Mouse (Mus musculus) ovary, postnatal 14 days (tissue): ENCODE measurements around the gene Brsk2.
A peak's percentile ranks its signal among the peaks of the same experiment; 100 is the strongest.

Source experiments
- DNase-seq: peaks from one replicate; pipeline ENCODE4 v3.0.0; 2022; ENCODE audit warnings: low spot score

Brsk2 gene

GRCm38 (mm10) chr7:141956174-141956566 lies 6.6 kb downstream of the Brsk2 start:
- no peak for DNase-seq

GRCm38 (mm10) chr7:141957524-141958051 lies 8.0 kb downstream of the Brsk2 start:
- no peak for DNase-seq

GRCm38 (mm10) chr7:141958211-141958610 lies 8.7 kb downstream of the Brsk2 start:
- DNase-seq = no peak

GRCm38 (mm10) chr7:141959133-141959532 lies 9.6 kb downstream of the Brsk2 start:
- DNase-seq = no peak

- no peak for DNase-seq
Measured at GRCm38 (mm10) chr7:141960926-141961325, 11.4 kb downstream of the Brsk2 start.

- no peak for DNase-seq
Measured at GRCm38 (mm10) chr7:141961491-141961890, 11.9 kb downstream of the Brsk2 start.

GRCm38 (mm10) chr7:141962521-141962920 lies 13.0 kb downstream of the Brsk2 start:
- no peak for DNase-seq

- DNase-seq = no peak
Measured at GRCm38 (mm10) chr7:141966281-141966680, 16.7 kb downstream of the Brsk2 start.

- DNase-seq = peak; percentile 20
Measured at GRCm38 (mm10) chr7:141972831-141973619, 23.5 kb downstream of the Brsk2 start.

GRCm38 (mm10) chr7:141978003-141978402 lies 28.5 kb downstream of the Brsk2 start:
- no peak for DNase-seq

- DNase-seq = no peak
Measured at GRCm38 (mm10) chr7:141979247-141979646, 29.7 kb downstream of the Brsk2 start.

GRCm38 (mm10) chr7:141981237-141981636 lies 31.7 kb downstream of the Brsk2 start:
- DNase-seq = no peak

- no peak for DNase-seq
Measured at GRCm38 (mm10) chr7:141988314-141988806, 38.8 kb downstream of the Brsk2 start.

GRCm38 (mm10) chr7:141991183-141991582 lies 41.6 kb downstream of the Brsk2 start:
- no peak for DNase-seq

- no peak for DNase-seq
Measured at GRCm38 (mm10) chr7:141994121-141994520, 44.6 kb downstream of the Brsk2 start.

- no peak for DNase-seq
Measured at GRCm38 (mm10) chr7:142000661-142001060, 51.1 kb downstream of the Brsk2 start.

GRCm38 (mm10) chr7:142001597-142002340 lies 52.2 kb downstream of the Brsk2 start:
- DNase-seq = no peak

GRCm38 (mm10) chr7:142016562-142016961 lies 67.0 kb downstream of the Brsk2 start:
- peak; percentile 27 for DNase-seq

- no peak for DNase-seq
Measured at GRCm38 (mm10) chr7:142019699-142020098, 70.1 kb downstream of the Brsk2 start.

- DNase-seq = no peak
Measured at GRCm38 (mm10) chr7:142020827-142021226, 71.3 kb downstream of the Brsk2 start.

- no peak for DNase-seq
Measured at GRCm38 (mm10) chr7:142025196-142025595, 75.6 kb downstream of the Brsk2 start.

GRCm38 (mm10) chr7:142025926-142026325 lies 76.4 kb downstream of the Brsk2 start:
- DNase-seq = no peak

- DNase-seq = no peak
Measured at GRCm38 (mm10) chr7:142030073-142030472, 80.5 kb downstream of the Brsk2 start.
